Mouse (Mus musculus) hindbrain, embryonic 14.5 days (tissue): ENCODE measurements at regions not wholly inside any gene's neighbourhood (a gene's known extent, or its start where the extent isn't known, plus 50 kb on each side); places are given as distances from the start of the nearest gene placed in this dataset.

Experiments used
- ATAC-seq: fragments of 200-750 bp; cut with Nextera tagmentation; 2 replicates; pipeline ENCODE4 v1.8.0; 2017; ENCODE audit warnings: moderate number of reproducible peaks, mild to moderate bottlenecking, moderate TSS enrichment, moderate library complexity; ENCODE audit not compliant: low FRiP score
- DNase-seq: peaks from one replicate; pipeline ENCODE4 v3.0.0-alpha.2; 2015; ENCODE audit warnings: low spot score
- H3K27ac ChIP-seq: fragments of 300-500 bp; sonication (generic); 2 replicates; pipeline ENCODE4 v1.5.1; 2014; ENCODE audit warnings: mild to moderate bottlenecking, moderate library complexity
- H3K27me3 ChIP-seq: fragments of 300-500 bp; sonication (generic); 2 replicates; pipeline ENCODE4 v1.6.1; 2014; ENCODE audit warnings: mild to moderate bottlenecking, low read length, mixed read lengths; ENCODE audit not compliant: control insufficient read depth, insufficient read depth
- H3K36me3 ChIP-seq: fragments of 300-500 bp; sonication (generic); replicated peaks from 2 replicates; pipeline ENCODE4 v1.6.1; 2014; ENCODE audit not compliant: control insufficient read depth, insufficient read depth
- H3K4me1 ChIP-seq: fragments of 300-500 bp; sonication (generic); replicated peaks from 2 replicates; pipeline ENCODE4 v1.6.1; 2014; ENCODE audit warnings: antibody characterized with exemption, low read length, mixed read lengths; ENCODE audit not compliant: control insufficient read depth, insufficient read depth
- H3K4me2 ChIP-seq: fragments of 300-500 bp; sonication (generic); replicated peaks from 2 replicates; pipeline ENCODE4 v1.6.1; 2014; ENCODE audit warnings: mild to moderate bottlenecking, moderate library complexity
- H3K4me3 ChIP-seq: fragments of 300-500 bp; sonication (generic); replicated peaks from 2 replicates; pipeline ENCODE4 v1.5.1; 2014; ENCODE audit warnings: mild to moderate bottlenecking, low read length
- H3K9ac ChIP-seq: fragments of 300-500 bp; sonication (generic); 2 replicates; pipeline ENCODE4 v1.6.1; 2014
- H3K9me3 ChIP-seq: fragments of 300-500 bp; sonication (generic); 2 replicates; pipeline ENCODE4 v1.6.1; 2016; ENCODE audit warnings: low read length; ENCODE audit not compliant: control insufficient read depth
- WGBS: fragments of 180-500 bp; shearing (Covaris S2); extraction: QIAGEN DNeasy Blood & Tissue Kit; methylation state at CpG from one replicate; pipeline ENCODE4 v1.1.7; 2014; 5-methylcytosine and 5-hydroxymethylcytosine counted together

DNA sequence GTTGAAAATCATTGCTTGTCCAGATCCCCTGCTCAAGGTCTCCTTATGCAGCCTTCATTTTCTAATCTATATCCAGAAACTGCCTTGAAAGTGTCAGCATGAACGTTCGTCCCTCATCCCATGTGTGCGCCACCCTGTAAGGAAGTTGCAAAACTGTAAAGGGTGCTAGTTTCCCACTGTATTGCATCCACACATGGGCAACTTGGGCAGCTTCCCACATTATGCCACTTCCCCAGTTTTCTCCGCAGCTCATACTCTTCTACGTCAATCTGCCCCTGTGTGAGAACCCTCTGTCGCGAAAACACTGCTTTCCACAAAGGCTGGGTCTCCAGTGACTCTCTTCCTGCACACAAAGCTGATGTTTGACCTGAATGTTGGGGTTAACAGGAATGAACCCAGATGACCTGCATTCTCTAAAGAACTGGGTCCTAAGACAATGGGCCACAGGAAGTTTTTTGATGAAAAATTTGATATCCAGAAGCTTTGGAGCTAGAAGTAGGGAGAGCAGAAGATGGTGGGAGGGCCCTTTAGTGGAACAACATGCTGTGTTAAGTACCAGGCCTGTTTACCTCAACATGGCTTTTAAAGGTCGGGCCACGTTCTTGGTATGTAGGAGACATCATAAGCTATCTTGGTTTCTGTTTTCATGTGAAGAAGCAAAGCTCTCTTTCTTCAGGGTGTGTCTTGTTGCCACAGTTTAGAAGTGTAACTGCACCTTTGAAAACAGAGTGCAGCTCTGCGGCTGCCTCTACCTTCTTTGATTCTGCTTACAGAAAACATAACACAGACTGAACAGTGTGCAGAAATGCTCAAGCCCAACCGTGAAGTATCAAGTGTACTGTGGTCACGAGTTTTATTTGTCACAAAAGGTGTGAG is 289.9 kb downstream of the Ets1 start:
- Histone ChIP-seq H3K9ac (no peak overlapping the region), H3K27me3 (no peaks in the 10 kb centered on the region), H3K9me3 (no peaks in the 10 kb centered on the region), H3K36me3 (no peaks in the 10 kb centered on the region), H3K4me3 (no peak overlapping the region), H3K4me2 (no peak overlapping the region), H3K27ac (no peak overlapping the region), H3K4me1 (no peaks in the 10 kb centered on the region)
- WGBS: 82% methylated on average over 12 of the region's 12 CpGs
- ATAC-seq (no peak), DNase-seq (no peak)

DNA sequence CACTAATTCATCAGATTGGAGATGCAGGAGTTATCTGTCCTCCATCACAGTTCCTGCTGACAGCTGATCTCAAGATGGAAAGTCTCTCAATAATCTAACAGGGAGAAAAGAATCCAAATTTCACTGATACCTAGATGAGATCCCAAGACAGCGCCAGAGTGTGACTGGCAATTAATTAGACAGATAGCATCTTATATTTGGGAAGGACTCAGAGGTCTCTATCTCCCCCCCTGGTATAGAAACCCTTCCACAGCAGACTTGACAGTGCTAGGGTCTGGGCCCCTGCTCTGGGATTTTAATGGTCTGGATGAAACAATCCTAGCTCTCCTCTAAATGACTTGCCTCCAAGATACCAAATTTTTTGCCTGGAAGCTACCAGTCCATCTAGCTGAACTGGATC is 291.6 kb downstream of the Ets1 start:
- H3K27me3 ChIP-seq: no peaks in the 10 kb centered on the region
- H3K4me1 ChIP-seq: no peaks in the 10 kb centered on the region
- no peaks in the 10 kb centered on the region for H3K36me3 ChIP-seq
- H3K9ac ChIP-seq: no peak overlapping the region
- H3K27ac ChIP-seq: no peak overlapping the region
- ATAC-seq: no peak
- no peak overlapping the region for H3K4me2 ChIP-seq
- DNase-seq: no peak
- whole genome bisulfite sequencing: 98% methylated on average over 1 of the region's 1 CpGs
- H3K4me3 ChIP-seq: no peak overlapping the region
- H3K9me3 ChIP-seq: no peaks in the 10 kb centered on the region

DNA sequence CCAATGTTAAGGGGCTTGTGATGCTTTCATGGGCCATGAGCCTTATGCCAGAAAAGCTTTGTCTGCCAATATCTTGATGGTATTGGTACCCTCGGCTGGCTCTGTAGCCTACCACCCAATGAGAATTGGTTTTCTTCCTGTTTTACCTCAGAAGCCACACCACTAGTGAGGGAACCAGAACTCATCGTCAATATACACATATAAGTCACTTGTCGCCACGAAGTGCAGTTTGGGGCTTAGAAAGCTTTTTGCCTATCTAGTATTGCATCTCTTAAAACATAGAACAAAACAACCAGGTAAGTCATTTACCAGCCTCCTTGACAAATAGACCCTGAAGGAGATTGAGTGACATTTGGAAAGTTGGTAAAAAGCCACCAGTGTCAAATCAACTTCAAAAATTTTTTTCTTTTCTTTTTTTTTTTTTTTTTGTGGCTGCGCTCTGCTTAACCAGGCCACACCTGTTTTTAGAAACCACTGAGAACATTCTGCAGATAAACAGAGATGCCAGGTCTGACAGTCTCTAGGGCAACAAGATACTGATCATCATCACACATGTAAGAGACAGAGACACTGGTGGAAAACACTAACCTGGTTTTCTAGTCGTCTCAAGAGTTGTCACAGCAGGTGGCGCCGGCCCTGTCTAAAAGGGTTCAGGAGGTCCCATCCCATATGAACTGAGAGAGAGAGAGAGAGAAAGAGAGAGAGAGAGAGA is 292.4 kb downstream of the Ets1 start:
- DNase-seq (no peak), ATAC-seq (no peak)
- Histone ChIP-seq H3K27ac (no peak overlapping the region), H3K4me3 (no peak overlapping the region), H3K4me2 (no peak overlapping the region), H3K27me3 (no peaks in the 10 kb centered on the region), H3K9me3 (no peaks in the 10 kb centered on the region), H3K9ac (no peak overlapping the region), H3K36me3 (no peaks in the 10 kb centered on the region), H3K4me1 (no peaks in the 10 kb centered on the region)
- WGBS: 93% methylated on average over 8 of the region's 8 CpGs

DNA sequence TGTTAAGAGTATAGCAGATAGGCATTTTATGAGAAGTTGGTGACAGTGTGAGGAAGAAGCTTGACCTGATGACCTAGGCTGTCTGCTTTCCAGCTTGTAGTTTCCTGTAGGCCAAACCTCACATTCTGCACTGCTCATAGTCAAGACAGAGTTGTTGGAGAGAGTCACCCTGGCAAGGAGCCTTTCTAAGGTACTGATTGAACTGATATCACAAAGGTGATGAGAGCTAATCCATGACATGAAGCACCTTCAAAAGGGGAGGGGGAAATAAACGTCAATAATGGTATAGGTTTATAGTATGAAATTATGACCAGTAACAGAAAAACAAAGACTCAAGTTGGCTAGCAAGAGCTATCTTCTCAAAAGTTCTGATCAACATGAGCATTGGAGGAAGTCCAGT is 293.3 kb downstream of the Ets1 start:
- H3K4me3 ChIP-seq: no peak overlapping the region
- no peaks in the 10 kb centered on the region for H3K9me3 ChIP-seq
- H3K4me2 ChIP-seq: no peak overlapping the region
- H3K27me3 ChIP-seq: no peaks in the 10 kb centered on the region
- ATAC-seq (no peak), DNase-seq (no peak)
- H3K9ac ChIP-seq: no peak overlapping the region
- WGBS: 94% methylated on average over 1 of the region's 1 CpGs
- H3K36me3 ChIP-seq: no peaks in the 10 kb centered on the region
- no peaks in the 10 kb centered on the region for H3K4me1 ChIP-seq
- no peak overlapping the region for H3K27ac ChIP-seq

DNA sequence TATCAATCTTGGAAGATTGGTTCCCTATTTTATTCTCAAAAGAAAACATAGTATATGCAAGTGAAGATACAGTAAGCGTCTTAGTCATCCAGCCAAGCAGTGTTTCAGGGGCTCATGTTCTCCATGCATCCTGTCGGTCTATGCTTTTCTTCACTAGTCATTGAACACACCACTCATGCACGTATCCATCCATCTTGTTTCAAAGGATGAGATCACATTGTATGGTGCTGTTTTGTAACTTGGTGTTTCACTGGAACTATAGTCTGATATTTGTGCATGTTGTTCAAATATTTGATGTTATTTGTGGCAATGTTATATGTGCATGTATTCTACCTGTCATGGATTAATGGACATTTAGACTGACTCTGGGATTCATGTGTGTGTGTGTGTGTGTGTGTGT is 293.8 kb downstream of the Ets1 start:
- H3K27ac ChIP-seq: no peak overlapping the region
- 92% methylated on average over 3 of the region's 3 CpGs for whole genome bisulfite sequencing
- no peaks in the 10 kb centered on the region for H3K9me3 ChIP-seq
- H3K27me3 ChIP-seq: no peaks in the 10 kb centered on the region
- ATAC-seq: no peak
- H3K4me2 ChIP-seq: no peak overlapping the region
- no peak overlapping the region for H3K4me3 ChIP-seq
- H3K9ac ChIP-seq: no peak overlapping the region
- H3K4me1 ChIP-seq: no peaks in the 10 kb centered on the region
- DNase-seq: no peak
- H3K36me3 ChIP-seq: no peaks in the 10 kb centered on the region

DNA sequence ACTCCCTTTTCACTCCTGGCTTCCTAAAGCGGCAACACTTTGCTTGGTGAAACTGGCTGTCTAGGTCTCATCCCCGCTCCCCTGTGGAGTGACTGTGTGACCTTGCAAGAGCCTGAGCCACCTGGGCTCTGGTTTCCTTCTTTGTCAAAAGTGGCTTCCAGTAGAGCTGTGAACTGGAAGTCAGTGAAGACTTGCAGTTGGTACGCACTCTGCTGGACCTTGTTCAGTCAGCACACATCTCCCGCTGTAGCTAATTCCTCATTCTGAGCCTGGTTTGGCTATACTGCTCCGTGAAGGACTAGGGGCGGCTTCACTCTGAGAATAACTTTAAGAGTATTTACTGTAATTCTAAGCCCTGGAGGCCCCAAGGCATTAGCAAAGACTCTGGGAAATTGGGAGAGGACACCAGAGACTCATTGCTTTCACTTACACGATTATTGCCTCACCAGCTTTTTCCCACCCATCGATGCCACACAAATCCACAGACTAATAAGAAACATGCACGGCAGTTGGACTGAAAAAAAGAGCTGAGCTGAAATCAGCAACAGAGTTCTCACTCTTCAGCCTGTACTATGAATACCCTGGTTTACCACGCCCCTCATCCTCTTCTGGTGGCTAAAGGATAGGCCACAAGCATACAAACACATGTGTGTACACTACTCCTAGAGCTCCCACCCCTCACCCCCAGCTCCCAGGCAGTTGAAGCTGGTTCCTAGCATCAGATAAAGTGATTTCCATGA is 295.4 kb downstream of the Ets1 start:
- no peaks in the 10 kb centered on the region for H3K4me1 ChIP-seq
- H3K9me3 ChIP-seq: no peaks in the 10 kb centered on the region
- H3K4me3 ChIP-seq: no peak overlapping the region
- H3K27ac ChIP-seq: no peak overlapping the region
- no peak overlapping the region for H3K9ac ChIP-seq
- no peaks in the 10 kb centered on the region for H3K27me3 ChIP-seq
- no peak for DNase-seq
- H3K36me3 ChIP-seq: no peaks in the 10 kb centered on the region
- 77% methylated on average over 10 of the region's 10 CpGs for WGBS
- ATAC-seq: no peak
- H3K4me2 ChIP-seq: no peak overlapping the region

DNA sequence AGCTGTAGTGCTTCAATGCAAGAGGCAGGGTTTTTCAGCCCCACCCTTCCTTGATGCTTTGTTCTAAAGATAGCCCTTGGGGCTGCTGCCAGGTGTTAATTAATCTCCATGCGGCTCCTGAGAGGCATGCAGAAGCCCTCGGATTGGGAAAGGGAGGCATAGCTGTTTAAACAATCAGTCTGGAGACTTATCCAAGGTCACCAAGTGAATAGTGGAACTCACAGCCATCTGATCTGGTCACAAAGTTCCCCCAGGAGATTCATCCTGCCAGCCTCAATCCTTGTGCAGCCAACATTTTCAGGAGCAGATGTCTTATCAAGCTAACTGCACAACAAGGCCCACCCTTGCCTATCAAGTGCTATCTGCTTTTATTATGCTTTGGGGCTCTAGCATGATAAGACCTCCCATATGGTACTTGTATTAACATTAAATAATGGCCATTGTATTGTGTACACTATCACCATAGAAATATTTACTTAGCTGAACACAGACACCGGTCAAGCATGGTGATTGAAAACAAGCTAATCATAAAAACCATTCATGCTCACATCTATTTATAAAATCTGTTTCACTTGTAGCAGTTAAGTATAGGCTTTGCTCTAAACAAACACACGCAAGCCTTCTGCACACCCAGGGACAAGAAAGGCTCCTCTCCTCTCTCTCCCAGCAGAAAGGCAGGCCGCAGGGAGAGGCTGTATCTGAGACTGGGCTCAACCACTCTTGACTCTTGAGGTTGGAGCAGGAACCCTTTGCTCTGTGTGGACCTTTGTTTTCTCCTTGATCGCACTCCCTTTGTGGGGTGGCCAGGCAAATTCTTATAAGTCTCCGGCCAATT is 297.4 kb downstream of the Ets1 start:
- no peak overlapping the region for H3K4me2 ChIP-seq
- no peak overlapping the region for H3K9ac ChIP-seq
- no peaks in the 10 kb centered on the region for H3K36me3 ChIP-seq
- DNase-seq (no peak), ATAC-seq (no peak)
- H3K9me3 ChIP-seq: no peaks in the 10 kb centered on the region
- no peak overlapping the region for H3K27ac ChIP-seq
- no peaks in the 10 kb centered on the region for H3K27me3 ChIP-seq
- no peak overlapping the region for H3K4me3 ChIP-seq
- 71% methylated on average over 7 of the region's 7 CpGs for WGBS
- H3K4me1 ChIP-seq: no peaks in the 10 kb centered on the region

DNA sequence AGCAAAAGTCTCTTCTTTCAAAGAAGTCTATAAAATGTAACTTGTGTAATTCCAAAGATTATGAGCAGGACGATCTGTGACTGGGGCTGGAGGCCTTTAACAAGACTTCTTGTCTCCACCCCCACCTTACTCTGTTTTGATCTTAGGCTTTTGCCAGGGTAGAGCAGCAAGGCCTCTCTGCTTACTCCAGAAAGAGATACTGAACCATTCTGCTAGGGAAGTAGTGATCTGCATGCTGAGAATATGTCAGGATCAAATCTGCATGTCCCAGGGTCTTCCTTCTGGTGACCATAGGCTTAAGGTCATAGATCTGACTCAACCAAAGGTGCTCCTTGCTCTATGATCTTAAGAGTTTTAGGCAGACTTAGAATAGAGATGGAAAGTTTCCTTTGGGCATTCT is 298.4 kb downstream of the Ets1 start:
- H3K4me1 ChIP-seq: no peaks in the 10 kb centered on the region
- H3K9ac ChIP-seq: no peak overlapping the region
- no peaks in the 10 kb centered on the region for H3K9me3 ChIP-seq
- H3K27me3 ChIP-seq: peaks cover under 1% of the 10 kb centered on the region; the same call in 1 of the 2 replicates
- no peak overlapping the region for H3K4me3 ChIP-seq
- DNase-seq: no peak
- WGBS: 91% methylated on average over 1 of the region's 1 CpGs
- no peak overlapping the region for H3K27ac ChIP-seq
- H3K36me3 ChIP-seq: no peaks in the 10 kb centered on the region
- H3K4me2 ChIP-seq: no peak overlapping the region
- ATAC-seq: no peak
